Mouse (Mus musculus) CH12.LX (cell line): ENCODE results near the gene Dusp6. TPM values are rescaled to one million over a fixed set of nuclear protein-coding genes. Genes with fewer than 3 reads are reported as not detected.

Source experiments
- DNase-seq: peaks from one replicate; pipeline ENCODE4 v3.0.0-alpha.2; 2013; ENCODE audit errors: extremely low read depth
- H3K27ac ChIP-seq: 2 replicates; pipeline ENCODE4 v1.5.1; 2012; ENCODE audit warnings: low read depth, mild to moderate bottlenecking, control low read depth, moderate library complexity; ENCODE audit not compliant: insufficient read depth
- H3K27me3 ChIP-seq: replicated peaks from 2 replicates; pipeline ENCODE3; 2012; ENCODE audit warnings: inconsistent platforms
- H3K36me3 ChIP-seq, 2 experiments: replicated peaks in 1 of 2; 2 replicates each; pipeline versions ENCODE3 to v1.6.1; 2012; ENCODE audit warnings: inconsistent platforms in 1 of 2, low read length in 1 of 2, mild to moderate bottlenecking in 1 of 2, mixed read lengths in 1 of 2, moderate library complexity in 1 of 2; ENCODE audit not compliant: control insufficient read depth in 1 of 2, insufficient read depth in 1 of 2
- H3K4me1 ChIP-seq, 2 experiments: 2 replicates each; pipeline ENCODE4 v1.6.1; 2012; ENCODE audit warnings: inconsistent platforms in 1 of 2, moderate library complexity in 1 of 2; ENCODE audit not compliant: insufficient read depth in 2 of 2, control insufficient read depth in 1 of 2
- H3K4me2 ChIP-seq: 2 replicates; pipeline ENCODE4 v1.6.1; 2012; ENCODE audit warnings: low read depth, mild to moderate bottlenecking, control low read depth; ENCODE audit not compliant: poor library complexity, insufficient read depth, severe bottlenecking
- H3K4me3 ChIP-seq, 3 experiments: fragments of 150-350 bp in 1 of 3; sonication (generic) in 1 of 3; replicated peaks in 1 of 3; 2 replicates each; pipeline versions ENCODE3 to v1.5.1; 2011 to 2012; ENCODE audit warnings: low read depth in 2 of 3, low read length in 2 of 3, mild to moderate bottlenecking in 2 of 3, moderate library complexity in 2 of 3, control low read depth in 1 of 3, improper control_type of control experiment in 1 of 3, inconsistent platforms in 1 of 3, mixed read lengths in 1 of 3; ENCODE audit not compliant: poor library complexity in 1 of 3
- H3K79me2 ChIP-seq: replicated peaks from 2 replicates; pipeline ENCODE4 v1.6.1; 2012; ENCODE audit warnings: mild to moderate bottlenecking, moderate library complexity; ENCODE audit not compliant: control insufficient read depth, poor library complexity, insufficient read depth, severe bottlenecking; ENCODE audit errors: extremely low read depth
- H3K9ac ChIP-seq: 2 replicates; pipeline ENCODE4 v1.6.1; 2012; ENCODE audit warnings: low read depth, mild to moderate bottlenecking, control low read depth, moderate library complexity; ENCODE audit not compliant: insufficient read depth
- H3K9me3 ChIP-seq: replicated peaks from 2 replicates; pipeline ENCODE3; 2012; ENCODE audit warnings: low read length, inconsistent platforms, mixed read lengths
- CHD2 ChIP-seq: IDR thresholded peaks from 2 replicates; pipeline ENCODE4 v1.6.1; 2011; ENCODE audit warnings: low read length, improper control_type of control experiment
- ETS1 ChIP-seq: conservative IDR thresholded peaks from 2 replicates; pipeline ENCODE4 v1.6.1; 2012; ENCODE audit warnings: low read depth, mild to moderate bottlenecking, inconsistent platforms, low read length, improper control_type of control experiment, moderate library complexity
- IRF4 ChIP-seq: IDR thresholded peaks from 2 replicates; pipeline ENCODE4 v1.6.1; 2014; ENCODE audit warnings: low read depth, mild to moderate bottlenecking, inconsistent platforms, low read length, improper control_type of control experiment
- JUN ChIP-seq: IDR thresholded peaks from 2 replicates; pipeline ENCODE4 v1.6.1; 2011; ENCODE audit warnings: low read depth, mild to moderate bottlenecking, low read length, improper control_type of control experiment, moderate library complexity; ENCODE audit not compliant: insufficient read depth
- JUND ChIP-seq: conservative IDR thresholded peaks from 2 replicates; pipeline ENCODE4 v1.6.1; 2011; ENCODE audit warnings: low read depth, low read length, improper control_type of control experiment
- MEF2A ChIP-seq: IDR thresholded peaks from 2 replicates; pipeline ENCODE4 v1.6.1; 2014; ENCODE audit warnings: low read depth, mild to moderate bottlenecking, inconsistent platforms, low read length, improper control_type of control experiment, borderline replicate concordance
- NRF1 ChIP-seq: IDR thresholded peaks from 2 replicates; pipeline ENCODE4 v1.6.1; 2014; ENCODE audit warnings: low read depth, mild to moderate bottlenecking, inconsistent platforms, low read length, improper control_type of control experiment, moderate library complexity
- POLR2AphosphoS2 ChIP-seq: IDR thresholded peaks from 2 replicates; pipeline ENCODE4 v1.6.1; 2011; ENCODE audit warnings: low read depth, low read length, improper control_type of control experiment
- TBP ChIP-seq: conservative IDR thresholded peaks from 2 replicates; pipeline ENCODE4 v1.6.1; 2011; ENCODE audit warnings: low read depth, low read length, improper control_type of control experiment
- USF1 ChIP-seq: IDR thresholded peaks from 2 replicates; pipeline ENCODE4 v1.6.1; 2014; ENCODE audit warnings: low read depth, mild to moderate bottlenecking, inconsistent platforms, low read length, improper control_type of control experiment
- ZKSCAN1 ChIP-seq: IDR thresholded peaks from 2 replicates; pipeline ENCODE4 v1.6.1; 2012; ENCODE audit warnings: low read depth, inconsistent platforms, low read length, improper control_type of control experiment, borderline replicate concordance
- ZNF384 ChIP-seq: IDR thresholded peaks from 2 replicates; pipeline ENCODE4 v1.6.1; 2012; ENCODE audit warnings: low read depth, low read length, improper control_type of control experiment, inconsistent platforms
- dilution Hi-C: fragments of 300-500 bp; cut with MboI; formaldehyde crosslinking; loops from 2 replicates; pipeline ENCODE4 v1.14.3; 2020; ENCODE audit warnings: low sequenced_read_pairs; ENCODE audit not compliant: extremely low pct_unique_long_range_greater_than_20kb, extremely low pct_ligation_motif_present
- in situ Hi-C: fragments of 300-500 bp; cut with MboI; formaldehyde crosslinking; loops from 3 replicates; pipeline ENCODE4 v1.14.3; 2019; ENCODE audit warnings: low sequenced_read_pairs, low pct_ligation_motif_present, low pct_unique_long_range_greater_than_20kb, mixed read lengths
- polyA plus RNA-seq: library from polyadenylated mRNA; unstranded; fragments of >175 nt; gene quantifications from 2 replicates; pipeline ENCODE4 v1.2.1, GENCODE M21; 2012; ENCODE audit warnings: low read depth; ENCODE audit not compliant: insufficient read length
- total RNA-seq, 2 experiments: library from RNA; depleted of rRNA; stranded (reverse); fragments of 300-350 nt in 1 of 2; fragments of >200 nt in 1 of 2; gene quantifications; 2 replicates each; pipeline ENCODE4 v1.2.3; 2012 to 2014

Dusp6 gene
- total and polyA plus RNA-seq, 3 experiments = 6.1 to 11.6 (median 7.6) TPM

DNA sequence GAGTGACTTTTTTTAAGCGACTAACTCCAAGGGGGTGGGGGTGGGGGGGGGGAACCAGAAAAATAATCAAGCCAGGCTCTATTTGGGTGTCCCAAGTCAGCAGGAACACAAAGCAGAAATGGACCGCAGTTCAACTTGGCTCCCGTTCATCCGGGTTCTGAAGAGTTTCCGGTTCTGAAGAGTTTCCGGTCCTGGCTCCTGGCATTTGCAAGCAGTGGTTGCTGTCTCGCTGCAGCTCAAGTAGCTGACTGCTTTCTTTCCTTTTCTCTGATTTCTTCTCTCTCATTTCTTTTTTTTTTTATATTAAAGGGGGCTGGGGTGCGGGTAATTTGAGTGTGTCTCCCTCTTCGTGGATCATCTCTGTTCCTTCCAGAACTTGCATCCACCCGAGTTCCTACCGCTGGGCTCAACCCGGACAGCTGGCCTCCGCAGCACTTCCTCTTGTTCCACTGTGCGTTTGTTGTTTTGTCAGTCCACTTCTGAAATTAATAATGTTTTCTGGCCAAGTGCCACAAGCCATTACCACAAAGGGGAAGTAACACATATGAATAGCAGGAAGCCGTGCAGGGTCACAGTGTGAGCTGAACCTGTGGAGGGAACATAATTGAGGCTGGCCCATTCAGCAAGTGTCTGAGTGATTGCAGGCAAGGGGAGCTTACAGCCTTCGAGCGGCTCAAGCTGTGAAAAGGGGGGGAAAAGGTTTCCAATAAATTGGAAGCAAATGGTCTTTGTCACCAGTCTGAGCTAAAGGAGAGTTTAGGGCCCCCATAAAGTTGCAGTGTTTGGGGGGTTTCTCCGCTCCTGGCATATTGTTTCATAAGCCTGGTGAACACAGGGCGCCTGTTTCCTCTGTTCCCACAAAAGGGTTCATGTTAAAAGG is 5.6 kb downstream of the Dusp6 start (continued):
- TF ChIP-seq NRF1 = no peak
- peak; percentile 94 for TF ChIP-seq IRF4
- peak; percentile 48 for TF ChIP-seq JUND
- no peak; the same call in 1 of the 2 replicates for TF ChIP-seq CHD2
- peak; percentile 55 for TF ChIP-seq JUN

DNA sequence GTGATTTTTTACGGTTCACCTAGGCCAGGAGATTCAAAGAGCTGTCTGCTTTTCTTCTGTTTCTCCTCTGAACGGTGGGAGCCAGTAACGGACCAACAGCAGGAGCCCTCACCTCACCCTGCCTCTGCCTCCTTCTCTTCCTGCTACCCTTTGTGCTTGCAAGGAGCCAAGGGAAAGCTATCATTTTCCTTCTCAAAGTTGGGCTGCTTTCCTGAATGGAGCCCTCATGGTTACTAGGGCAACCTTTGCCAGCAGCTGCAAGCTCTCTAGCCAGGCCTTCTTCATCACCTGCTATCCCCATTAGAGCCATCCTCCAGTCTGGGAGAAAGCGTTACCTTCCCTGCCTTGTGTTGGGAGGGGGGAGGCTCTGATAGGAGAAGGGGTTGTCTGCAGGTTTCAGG is 6.3 kb downstream of the Dusp6 start:
- Histone ChIP-seq H3K4me3 (no peak overlapping the region), H3K4me2 (peak overlapping the region; percentile 75; the same call in 1 of the 2 replicates), H3K4me1 (peaks cover 10 to 39% of the 10 kb centered on the region in 2 experiments)
- DNase-seq = no peak
- TF ChIP-seq ETS1 (no peak), USF1 (no peak), ZNF384 (no peak), ZKSCAN1 (no peak), TBP (no peak)
- TF ChIP-seq, all 38 proteins: peak for 0
- Histone ChIP-seq H3K79me2 (peaks cover 12% of the 10 kb centered on the region; the same call in 1 of the 2 replicates), H3K27me3 (no peaks in the 10 kb centered on the region), H3K9me3 (no peaks in the 10 kb centered on the region), H3K27ac (no peak overlapping the region), H3K9ac (no peak overlapping the region), H3K36me3 (peaks cover 6 to 7% of the 10 kb centered on the region in 2 experiments)
- in situ Hi-C loops = loop anchor here (10.0 kb wide), 1 partner anchor 64 kb away; no protein-coding TSS in a partner anchor
- dilution Hi-C loops = no loop called here

DNA sequence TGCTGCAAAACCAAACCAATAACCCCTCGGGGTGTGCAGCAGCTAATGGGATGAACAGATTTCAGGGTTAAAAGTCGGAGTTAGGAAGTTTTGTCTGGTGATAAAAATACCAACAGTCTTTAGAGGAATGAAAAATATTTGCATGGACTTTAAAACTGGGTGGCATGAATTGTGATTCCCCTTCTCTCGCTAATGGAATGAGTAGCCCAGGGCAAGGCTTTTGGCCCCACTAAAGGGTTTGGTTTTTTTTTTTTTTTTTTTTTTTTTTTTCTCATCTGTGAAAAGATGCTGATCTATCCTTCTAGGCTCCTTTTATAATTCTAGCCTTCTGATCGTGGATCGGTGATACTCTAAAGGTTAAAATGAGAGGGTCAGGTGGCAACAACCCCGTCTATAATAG is 6.7 kb downstream of the Dusp6 start:
- no peak overlapping the region for H3K4me3 ChIP-seq
- H3K4me2 ChIP-seq = no peak overlapping the region
- DNase-seq = no peak
- 0 out of 2 replicates have a peak, but pooled peaks cover 9% of the 10 kb centered on the region for H3K79me2 ChIP-seq
- H3K9ac ChIP-seq = no peak overlapping the region
- no peak for TF ChIP-seq MEF2A
- TF ChIP-seq ZNF384 = peak; percentile 72
- no peak for TF ChIP-seq POLR2AphosphoS2
- TF ChIP-seq, all 38 proteins: peak for 1
- Histone ChIP-seq H3K27ac (no peak overlapping the region), H3K36me3 (peaks cover 6 to 7% of the 10 kb centered on the region in 2 experiments), H3K9me3 (no peaks in the 10 kb centered on the region), H3K4me1 (peaks cover 12 to 39% of the 10 kb centered on the region in 2 experiments), H3K27me3 (no peaks in the 10 kb centered on the region)
- dilution Hi-C loops = no loop called here
- in situ Hi-C loops = loop anchor here (10.0 kb wide), 1 partner anchor 65 kb away; no protein-coding TSS in a partner anchor
